Mouse (Mus musculus) embryonic facial prominence, embryonic 10.5 days (tissue): Measurements from ENCODE around the gene Entpd3. TPM values are rescaled to one million over a fixed set of nuclear protein-coding genes. Genes with fewer than 3 reads are reported as not detected.

ENCODE experiments used
- DNase-seq: peaks from one replicate; pipeline ENCODE4 v3.0.0-alpha.2; 2017; ENCODE audit warnings: low spot score
- H3K27ac ChIP-seq: fragments of 300-500 bp; sonication (generic); replicated peaks from 2 replicates; pipeline ENCODE4 v1.5.1; 2016; ENCODE audit warnings: mild to moderate bottlenecking
- H3K27me3 ChIP-seq: fragments of 300-500 bp; sonication (generic); replicated peaks from 2 replicates; pipeline ENCODE4 v1.6.1; 2016; ENCODE audit warnings: low read depth, mild to moderate bottlenecking; ENCODE audit not compliant: poor library complexity, severe bottlenecking
- H3K36me3 ChIP-seq: fragments of 300-500 bp; sonication (generic); replicated peaks from 2 replicates; pipeline ENCODE4 v1.6.1; 2016; ENCODE audit warnings: mild to moderate bottlenecking, moderate library complexity
- H3K4me1 ChIP-seq: fragments of 300-500 bp; sonication (generic); 2 replicates; pipeline ENCODE4 v1.6.1; 2016
- H3K4me3 ChIP-seq: fragments of 300-500 bp; sonication (generic); 2 replicates; pipeline ENCODE4 v1.5.1; 2016; ENCODE audit warnings: mild to moderate bottlenecking, moderate library complexity
- H3K9me3 ChIP-seq: fragments of 300-500 bp; sonication (generic); 2 replicates; pipeline ENCODE4 v1.6.1; 2016; ENCODE audit warnings: mild to moderate bottlenecking
- WGBS: fragments of 180-500 bp; shearing (Covaris S2); methylation state at CpG from one replicate; pipeline ENCODE4 v1.1.7; 2016; 5-methylcytosine and 5-hydroxymethylcytosine counted together
- polyA plus RNA-seq: library from polyadenylated mRNA; unstranded; fragments of >200 nt; fragmentation: Nextera tagmentation; extraction: Ambion mirVana; gene quantifications from 2 replicates; pipeline ENCODE4 v1.2.1, GENCODE M21; 2016

Entpd3 gene
- polyA plus RNA-seq, 1 experiment from 2014 or later, result 0.56 TPM

DNA sequence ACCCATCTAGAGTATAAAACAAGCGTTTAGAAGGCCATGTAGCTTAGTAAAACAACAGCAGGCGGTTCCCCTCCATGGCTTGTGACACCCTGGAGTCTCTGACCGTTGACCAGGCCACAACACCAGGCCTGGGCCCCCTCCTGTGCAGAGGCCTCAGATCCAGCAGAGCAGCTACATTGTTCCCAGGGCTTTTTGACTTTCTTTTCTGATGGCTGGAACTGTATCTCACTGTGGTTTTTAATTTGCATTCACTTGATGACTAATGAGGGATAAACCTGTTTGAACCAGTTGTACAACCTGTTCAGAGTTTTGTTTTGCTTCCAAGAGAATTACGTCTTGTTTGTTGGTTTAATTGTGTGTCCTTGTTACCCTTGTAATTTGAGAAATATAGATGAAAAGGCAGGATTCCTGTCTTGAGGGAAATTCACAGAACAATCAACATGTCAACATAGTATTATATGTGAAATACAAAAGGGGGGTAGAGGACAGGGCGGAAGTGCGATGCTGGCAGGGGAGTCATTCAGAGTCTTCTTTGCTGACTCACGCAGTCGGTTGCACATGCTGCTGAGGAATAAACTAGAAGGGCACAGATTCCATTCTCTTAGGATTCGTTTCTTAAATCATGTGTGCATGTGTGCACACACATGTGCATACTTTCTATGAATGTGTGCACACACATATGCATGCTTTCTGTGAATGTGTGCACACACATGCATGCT, 53.9 kb downstream of the Entpd3 start:
- Histone ChIP-seq H3K9me3 (no peaks in the 10 kb centered on the region), H3K4me1 (peaks cover 3% of the 10 kb centered on the region; the same call in 1 of the 2 replicates), H3K27me3 (no peaks in the 10 kb centered on the region), H3K27ac (no peak overlapping the region), H3K36me3 (no peaks in the 10 kb centered on the region), H3K4me3 (no peak overlapping the region)
- DNase-seq, result no peak
- WGBS, result 53% methylated on average over 9 of the region's 9 CpGs

DNA sequence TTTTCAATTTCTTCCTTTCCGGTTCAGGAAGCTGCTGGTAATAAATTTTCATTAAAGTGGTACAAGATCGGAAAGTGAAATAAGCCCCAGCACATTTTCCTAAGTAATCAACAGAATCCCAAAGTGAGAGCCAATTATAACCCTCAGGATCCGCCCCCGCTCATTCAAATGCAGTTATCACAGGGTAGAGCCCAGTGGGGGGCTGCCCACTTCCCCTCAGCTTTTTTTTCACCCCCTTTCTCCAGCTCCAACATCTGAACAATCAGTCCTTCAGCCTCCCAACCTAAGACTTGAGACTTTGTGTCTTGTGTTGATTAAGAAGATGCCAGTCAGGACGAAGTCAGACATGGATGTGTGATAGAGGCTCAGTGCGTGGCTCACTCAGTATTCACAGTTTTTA, 55.2 kb downstream of the Entpd3 start:
- peaks cover 3% of the 10 kb centered on the region; the same call in 1 of the 2 replicates for H3K4me1 ChIP-seq
- 64% methylated on average over 6 of the region's 6 CpGs for WGBS

DNA sequence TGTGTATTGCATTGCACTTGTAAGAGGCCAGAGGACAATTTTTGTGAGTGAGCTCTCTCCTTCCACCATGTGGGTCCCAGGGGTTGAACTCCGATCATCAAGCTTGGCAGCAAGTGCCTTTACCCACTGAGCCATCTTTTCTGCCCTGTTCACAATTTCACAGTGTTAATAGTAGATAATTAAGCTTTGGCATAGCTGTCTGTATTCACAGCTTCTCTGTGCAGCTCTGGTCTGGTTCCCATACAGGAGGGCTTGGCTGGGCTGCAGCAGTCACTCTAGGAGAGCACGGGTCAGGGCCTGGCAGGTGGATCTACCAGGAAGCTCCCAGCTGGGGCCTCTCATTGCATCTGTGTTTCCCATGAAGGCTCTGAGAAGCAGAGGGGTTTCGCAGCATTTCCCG, 55.7 kb downstream of the Entpd3 start:
- Histone ChIP-seq H3K27me3 (no peaks in the 10 kb centered on the region), H3K9me3 (no peaks in the 10 kb centered on the region), H3K27ac (no peak overlapping the region), H3K36me3 (no peaks in the 10 kb centered on the region), H3K4me3 (no peak overlapping the region), H3K4me1 (peaks cover 3% of the 10 kb centered on the region; the same call in 1 of the 2 replicates)
- DNase-seq, result no peak
- 75% methylated on average over 4 of the region's 4 CpGs for WGBS

More for the DNA sequence above, 55.2 kb downstream of the Entpd3 start:
- no peak overlapping the region for H3K27ac ChIP-seq
- DNase-seq, result no peak
- no peaks in the 10 kb centered on the region for H3K36me3 ChIP-seq
- no peaks in the 10 kb centered on the region for H3K9me3 ChIP-seq
- no peak overlapping the region for H3K4me3 ChIP-seq
- H3K27me3 ChIP-seq, result no peaks in the 10 kb centered on the region

DNA sequence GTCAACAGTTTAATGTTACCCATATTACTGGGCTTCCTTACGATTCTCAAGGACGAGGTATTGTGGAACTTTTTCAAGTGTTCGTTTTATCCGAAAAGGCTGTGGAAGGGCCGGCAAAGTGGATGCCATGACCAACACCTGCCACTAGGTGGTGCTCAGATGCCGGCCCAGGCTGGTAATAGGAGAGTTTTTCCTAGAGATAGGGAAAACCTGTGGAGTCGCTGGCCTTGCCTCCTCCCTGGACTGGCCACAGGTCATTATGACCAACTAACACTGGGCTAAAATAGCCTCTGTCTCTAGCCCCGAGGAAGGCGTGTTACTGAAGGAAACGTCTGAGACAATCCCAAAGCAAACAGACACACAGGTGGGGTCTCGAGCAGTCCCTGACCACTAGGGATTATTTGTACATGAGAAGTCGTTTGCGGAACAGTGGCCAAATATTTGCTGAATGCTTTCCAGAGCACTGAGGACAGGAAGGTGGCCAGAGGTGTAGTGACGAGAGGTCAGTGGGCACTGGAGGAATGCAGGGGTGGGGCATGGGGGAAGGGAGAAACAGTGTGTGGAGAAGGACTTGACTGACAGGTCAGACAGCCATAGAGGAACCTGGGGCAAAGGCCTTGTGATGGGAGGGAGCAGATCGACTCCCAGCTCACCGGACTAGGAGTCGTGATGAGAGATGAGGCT, 62.0 kb downstream of the Entpd3 start:
- Histone ChIP-seq H3K36me3 (no peaks in the 10 kb centered on the region), H3K4me1 (peaks cover 29% of the 10 kb centered on the region), H3K4me3 (no peak overlapping the region), H3K27me3 (peaks cover 9% of the 10 kb centered on the region; the same call in 1 of the 2 replicates), H3K27ac (no peak overlapping the region), H3K9me3 (no peaks in the 10 kb centered on the region)
- peak; percentile 83 for DNase-seq
- WGBS, result 15% methylated on average over 17 of the region's 17 CpGs

DNA sequence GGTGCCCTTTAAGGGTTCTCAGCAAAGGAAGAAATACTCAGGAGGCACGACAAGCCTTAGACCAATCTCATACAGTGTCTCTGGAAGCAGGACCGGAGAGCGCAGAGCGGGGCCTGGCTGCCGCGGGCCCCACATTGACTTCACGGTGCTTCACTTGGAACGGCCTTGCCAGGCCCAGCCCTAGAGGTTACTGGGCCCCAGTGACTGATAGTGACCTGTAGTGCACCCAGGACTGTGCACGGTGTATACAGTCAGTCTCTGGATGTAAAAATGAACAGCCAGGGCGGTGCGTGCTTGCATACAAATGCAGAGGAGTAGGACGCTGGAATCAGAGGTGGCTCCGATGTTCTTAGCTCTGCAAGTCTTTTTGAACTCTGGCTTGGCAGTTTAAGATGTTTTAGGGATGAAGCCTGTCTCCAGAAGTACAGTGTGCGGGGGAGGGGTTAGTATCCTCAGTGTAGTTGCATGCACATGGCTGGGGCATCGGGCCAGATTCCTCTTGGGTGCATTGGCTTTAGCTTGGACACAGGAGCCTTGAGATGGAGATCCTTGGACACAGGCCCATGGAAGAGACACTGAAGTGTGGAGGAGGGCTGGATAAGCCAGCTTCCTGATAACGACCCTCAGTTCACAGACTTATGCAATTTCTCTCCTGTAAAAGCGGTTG, 62.7 kb downstream of the Entpd3 start:
- H3K27me3 ChIP-seq, result peaks cover 9% of the 10 kb centered on the region; the same call in 1 of the 2 replicates
- DNase-seq, result peak; percentile 17
- H3K27ac ChIP-seq, result peak overlapping the region; percentile 73
- H3K4me1 ChIP-seq, result peaks cover 29% of the 10 kb centered on the region
- peak overlapping the region; percentile 36; the same call in 1 of the 2 replicates for H3K4me3 ChIP-seq
- 51% methylated on average over 17 of the region's 17 CpGs for WGBS
- H3K9me3 ChIP-seq, result peaks cover 4% of the 10 kb centered on the region
- no peaks in the 10 kb centered on the region for H3K36me3 ChIP-seq

DNA sequence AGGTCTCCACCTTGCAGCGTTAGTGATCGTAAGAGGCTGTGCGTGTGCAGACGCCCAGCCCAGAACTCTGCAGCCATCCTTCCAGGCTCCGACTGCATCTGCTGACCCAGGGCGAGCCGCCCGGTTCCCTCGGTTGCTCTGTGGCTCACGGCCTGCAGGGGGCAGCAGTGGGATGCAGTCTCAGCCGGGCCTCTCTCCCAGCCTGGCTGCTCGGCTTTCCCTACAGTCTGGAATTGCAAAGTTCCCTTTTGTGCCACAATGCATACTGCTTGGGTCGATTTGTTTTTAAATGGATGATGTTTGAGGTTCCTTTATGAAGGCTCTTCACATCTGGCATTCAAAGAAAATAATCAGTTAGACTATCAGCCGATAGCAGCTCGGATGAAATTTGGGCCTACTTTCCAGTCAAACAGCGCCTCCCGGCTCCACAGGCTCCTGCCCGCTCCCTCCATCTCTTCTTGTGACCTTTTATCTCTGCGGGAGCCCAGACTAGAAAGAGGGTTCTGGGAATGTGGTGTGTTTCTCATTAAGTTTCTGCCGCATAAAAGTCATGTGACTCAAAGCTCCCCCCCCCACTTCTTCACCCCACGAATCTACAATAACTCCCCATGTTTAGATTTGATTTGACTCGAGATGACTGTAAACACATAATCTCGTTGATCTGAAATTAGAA, 63.4 kb downstream of the Entpd3 start:
- Histone ChIP-seq H3K36me3 (no peaks in the 10 kb centered on the region), H3K4me1 (peaks cover 29% of the 10 kb centered on the region), H3K4me3 (peak overlapping the region; percentile 36), H3K27me3 (peaks cover 9% of the 10 kb centered on the region; the same call in 1 of the 2 replicates), H3K27ac (peak overlapping the region; percentile 74), H3K9me3 (peaks cover 10% of the 10 kb centered on the region)
- DNase-seq, result peak; percentile 93
- WGBS, result 2% methylated on average over 23 of the region's 23 CpGs

DNA sequence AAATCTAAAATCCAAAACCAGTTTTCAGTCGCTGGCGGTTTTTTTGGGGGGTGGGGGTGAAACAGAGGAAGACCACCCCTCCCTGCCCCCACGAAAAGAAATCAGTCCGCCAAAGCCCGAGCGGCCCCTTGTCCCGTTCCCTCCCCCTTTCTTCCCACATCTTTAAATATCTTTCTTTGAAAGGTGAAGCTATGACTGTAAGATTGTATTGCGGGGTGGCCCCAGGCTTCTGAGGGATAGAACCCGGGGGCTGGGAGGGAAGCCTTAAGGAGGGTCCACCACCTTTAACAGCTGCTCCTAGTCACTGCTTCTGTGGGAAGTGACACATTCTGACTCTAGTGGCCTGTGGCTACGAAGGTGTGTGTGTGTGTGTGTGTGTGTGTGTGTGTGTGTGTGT, 63.9 kb downstream of the Entpd3 start:
- peak overlapping the region; percentile 36 for H3K4me3 ChIP-seq
- H3K27ac ChIP-seq, result peak overlapping the region; percentile 74
- 6% methylated on average over 10 of the region's 10 CpGs for WGBS

DNA sequence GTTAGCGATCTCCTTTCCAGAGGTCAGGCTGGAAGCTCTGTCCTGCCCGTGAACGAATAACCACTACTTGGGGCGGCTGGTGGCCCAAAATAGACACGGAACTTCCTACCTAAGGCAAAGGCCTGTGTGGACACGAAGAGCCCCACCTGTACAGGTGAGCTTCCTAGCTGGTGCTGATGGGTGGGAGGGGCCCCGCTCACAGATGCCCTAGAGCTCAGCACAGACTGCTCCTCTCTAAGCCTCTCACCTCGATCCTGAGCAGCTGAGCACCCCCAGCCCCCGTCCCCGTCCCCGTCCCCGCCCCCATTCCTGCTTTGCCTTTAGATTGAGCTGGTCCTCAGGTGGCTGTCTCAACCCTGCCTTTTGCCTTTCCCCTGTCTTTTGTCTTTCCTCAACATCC, 64.3 kb downstream of the Entpd3 start:
- H3K36me3 ChIP-seq, result no peaks in the 10 kb centered on the region
- DNase-seq, result no peak
- peaks cover 9% of the 10 kb centered on the region; the same call in 1 of the 2 replicates for H3K27me3 ChIP-seq
- peaks cover 13% of the 10 kb centered on the region for H3K9me3 ChIP-seq
- peak overlapping the region; percentile 36 for H3K4me3 ChIP-seq
- WGBS, result 16% methylated on average over 12 of the region's 12 CpGs
- H3K27ac ChIP-seq, result peak overlapping the region; percentile 74
- H3K4me1 ChIP-seq, result peaks cover 29% of the 10 kb centered on the region

More for the DNA sequence above, 63.9 kb downstream of the Entpd3 start:
- DNase-seq, result peak; percentile 39
- peaks cover 13% of the 10 kb centered on the region for H3K9me3 ChIP-seq
- H3K4me1 ChIP-seq, result peaks cover 29% of the 10 kb centered on the region
- no peaks in the 10 kb centered on the region for H3K36me3 ChIP-seq
- peaks cover 9% of the 10 kb centered on the region; the same call in 1 of the 2 replicates for H3K27me3 ChIP-seq

DNA sequence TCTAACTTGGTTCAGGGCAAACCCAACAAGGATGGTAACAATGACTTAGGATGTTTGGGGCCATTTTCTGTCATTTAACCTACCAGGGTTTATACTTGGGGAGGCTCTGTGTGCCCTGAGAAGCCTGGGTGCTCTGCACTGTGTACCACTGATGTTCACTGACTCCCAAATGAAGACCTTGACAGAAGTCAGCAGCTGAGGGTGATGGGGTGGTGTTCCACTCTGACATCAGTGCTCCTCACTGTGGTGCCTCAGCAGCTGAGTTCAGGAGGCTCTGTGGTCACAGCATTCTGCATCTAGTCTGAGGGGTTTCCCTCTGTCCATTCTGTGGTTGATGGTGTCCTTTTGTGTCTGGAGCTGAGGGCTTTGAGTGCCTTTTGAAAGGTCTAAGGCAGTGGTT, 71.4 kb downstream of the Entpd3 start:
- DNase-seq, result no peak
- H3K27ac ChIP-seq, result no peak overlapping the region
- no peaks in the 10 kb centered on the region for H3K27me3 ChIP-seq
- peaks cover 13% of the 10 kb centered on the region for H3K9me3 ChIP-seq
- H3K36me3 ChIP-seq, result no peaks in the 10 kb centered on the region
- H3K4me3 ChIP-seq, result no peak overlapping the region
- H3K4me1 ChIP-seq, result peaks cover 8% of the 10 kb centered on the region; the same call in 1 of the 2 replicates

DNA sequence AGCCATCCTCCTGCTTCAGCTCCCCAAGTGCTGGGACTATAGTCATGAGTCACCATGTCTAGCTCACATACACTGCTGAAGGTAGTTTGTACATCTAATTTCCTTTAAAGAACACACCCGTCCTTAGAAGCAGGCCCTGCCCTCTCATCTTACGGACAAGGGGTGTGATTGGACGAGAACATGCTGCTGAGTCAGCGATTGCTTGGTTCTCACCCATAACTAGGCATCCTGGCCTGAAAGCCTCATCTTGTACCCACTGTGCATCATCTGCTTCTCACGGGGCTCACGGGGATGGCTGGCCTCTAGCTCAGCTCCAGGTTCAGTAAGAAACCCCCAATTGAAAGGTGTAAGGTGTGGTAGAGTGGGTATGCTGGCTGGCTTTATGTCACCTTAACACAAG, 74.4 kb downstream of the Entpd3 start:
- no peak overlapping the region for H3K4me3 ChIP-seq
- peaks cover 11% of the 10 kb centered on the region for H3K4me1 ChIP-seq
- no peaks in the 10 kb centered on the region for H3K9me3 ChIP-seq
- no peak overlapping the region for H3K27ac ChIP-seq
- H3K27me3 ChIP-seq, result peaks cover 12% of the 10 kb centered on the region; the same call in 1 of the 2 replicates
- DNase-seq, result no peak
- 91% methylated on average over 6 of the region's 6 CpGs for WGBS
- no peaks in the 10 kb centered on the region for H3K36me3 ChIP-seq
